10 mouse cellular contexts compared by ENCODE assay signal in genomic region chr6:136968877-136969276, GRCm38 (mm10). TPM values are rescaled to one million over a fixed set of nuclear protein-coding genes. Genes with fewer than 3 reads are reported as not detected.
DNase-seq lines count a peak whose midpoint lies in the region; ATAC-seq and TF ChIP-seq lines count a peak whose summit lies in the region.
"Not testable (repeated sequence)": the region's sequence is repeated elsewhere in the genome, so short reads cannot be mapped to it uniquely, and the experiment has no call there.
"Had no signal": no experiment of that assay in that cellular context is flagged by ENCODE, and none has a peak within 500 bp of the region (broad histone marks: within the 10 kb centered on the region; RNA-seq: fewer than 3 reads in every experiment).

No protein-coding gene starts in this region.

- not testable (repeated sequence) for H3K9ac ChIP-seq in embryonic facial prominence, embryonic 14.5 days (ENCODE audit: low read depth, low read length); heart, embryonic 15.5 days; liver, postnatal 0 days (replicated peaks); midbrain, embryonic 11.5 days (ENCODE audit: low read length)

- not testable (repeated sequence) for ATAC-seq in embryonic facial prominence, embryonic 14.5 days (ENCODE audit: low read depth); heart, embryonic 15.5 days (replicated peaks; ENCODE audit: insufficient number of reproducible peaks, insufficient read depth, low FRiP score, low read depth); midbrain, embryonic 11.5 days (ENCODE audit: low FRiP score)
- ATAC-seq in liver, postnatal 0 days, result peak; percentile 56

- not testable (repeated sequence) for H3K4me2 ChIP-seq in embryonic facial prominence, embryonic 14.5 days (ENCODE audit: low read depth, low read length); heart, embryonic 15.5 days; liver, postnatal 0 days (ENCODE audit: low read depth, low read length); midbrain, embryonic 11.5 days

- not testable (repeated sequence) for H3K9me3 ChIP-seq in embryonic facial prominence, embryonic 14.5 days (ENCODE audit: control insufficient read depth, low read length); heart, embryonic 15.5 days (replicated peaks); liver, postnatal 0 days (ENCODE audit: low read length); midbrain, embryonic 11.5 days (ENCODE audit: control insufficient read depth, low read length)

- not testable (repeated sequence) for H3K4me3 ChIP-seq in embryonic facial prominence, embryonic 14.5 days (ENCODE audit: low read depth, low read length); heart, embryonic 15.5 days; kidney, adult 2 months (ENCODE audit: insufficient read depth, low read depth, low read length); liver, postnatal 0 days (ENCODE audit: low read depth, low read length); midbrain, embryonic 11.5 days (ENCODE audit: low read depth, low read length)

- H3K4me1 ChIP-seq in embryonic facial prominence, embryonic 14.5 days (ENCODE audit: control insufficient read depth, insufficient read depth, low read length); heart, embryonic 15.5 days (replicated peaks); kidney, adult 2 months (ENCODE audit: control insufficient read depth, insufficient read depth, low read length); liver, postnatal 0 days (ENCODE audit: insufficient read depth); midbrain, embryonic 11.5 days (ENCODE audit: control insufficient read depth, insufficient read depth, low read length): not testable (repeated sequence)

- H3K36me3 ChIP-seq in embryonic facial prominence, embryonic 14.5 days (ENCODE audit: control insufficient read depth, insufficient read depth, low read length); heart, embryonic 15.5 days; kidney, adult 2 months (ENCODE audit: control insufficient read depth, insufficient read depth, low read length); liver, postnatal 0 days (replicated peaks; ENCODE audit: insufficient read depth, low read length); midbrain, embryonic 11.5 days (ENCODE audit: control insufficient read depth, insufficient read depth, low read length): not testable (repeated sequence)

- TF ChIP-seq CTCF in kidney, adult 2 months (conservative IDR thresholded peaks at IDR 0.05; ENCODE audit: insufficient read depth, insufficient read length, low read depth, low read length), result 0 out of 2 replicates have a peak, but pooled peaks have one; percentile 23
- TF ChIP-seq CTCF in liver, postnatal 0 days (IDR thresholded peaks at IDR 0.05; ENCODE audit: low read depth), result peak; percentile 71

- H3K27me3 ChIP-seq in embryonic facial prominence, embryonic 14.5 days (replicated peaks; ENCODE audit: control insufficient read depth, insufficient read depth, low read length); heart, embryonic 15.5 days; kidney, adult 2 months (replicated peaks; ENCODE audit: control insufficient read depth, insufficient read depth, low read length); liver, postnatal 0 days (ENCODE audit: insufficient read depth, low read length); midbrain, embryonic 11.5 days (ENCODE audit: control insufficient read depth, insufficient read depth, low read length): not testable (repeated sequence)

- DNase-seq in CD4-positive, CD25-positive, alpha-beta regulatory T cell, adult 2 months (ENCODE audit: low read depth, low spot score), result peak; percentile 73
- peak; percentile 52 for DNase-seq in ZHBTc4 (ENCODE audit: low read depth, low spot score)
- peak; percentile 62 for DNase-seq in embryonic facial prominence, embryonic 14.5 days (ENCODE audit: low spot score)
- DNase-seq in kidney, adult 2 months, result peak; percentile 47
- not testable (repeated sequence) for DNase-seq in liver, postnatal 0 days
- peak; percentile 81 for DNase-seq in midbrain, embryonic 11.5 days (ENCODE audit: low spot score, missing footprints)
- DNase-seq in telencephalon, adult 2 months (ENCODE audit: low read depth, low spot score), result peak; percentile 50

- not testable (repeated sequence) for TF ChIP-seq EP300 in liver, postnatal 0 days (IDR thresholded peaks at IDR 0.05; ENCODE audit: low read depth)

- TF ChIP-seq POLR2A in kidney, adult 2 months (IDR thresholded peaks at IDR 0.05; ENCODE audit: low read depth, low read length), result not testable (repeated sequence)

- H3K27ac ChIP-seq in embryonic facial prominence, embryonic 14.5 days (replicated peaks; ENCODE audit: low read depth, low read length); kidney, adult 2 months (ENCODE audit: insufficient read depth, low read depth, low read length); liver, postnatal 0 days (ENCODE audit: low read depth); midbrain, embryonic 11.5 days (ENCODE audit: low read depth, low read length): not testable (repeated sequence)
- 0 out of 2 replicates have a peak overlapping the region, but pooled peaks have one; percentile 49 for H3K27ac ChIP-seq in heart, embryonic 15.5 days

- WGBS in embryonic facial prominence, embryonic 14.5 days, result 28% methylated on average over 4 of the region's 4 CpGs
- 16% methylated on average over 4 of the region's 4 CpGs for WGBS in heart, embryonic 15.5 days
- 25% methylated on average over 4 of the region's 4 CpGs for WGBS in kidney, adult 2 months
- 28% methylated on average over 4 of the region's 4 CpGs for WGBS in liver, postnatal 0 days (ENCODE audit: insufficient replicate concordance)
- WGBS in midbrain, embryonic 11.5 days, result 59% methylated on average over 4 of the region's 4 CpGs

RNA-seq across cellular contexts. Expression of gene Arhgdib, which starts 27.2 kb away (rescaled TPM):
- 117 and 118 TPM in 2 replicates for polyA plus RNA-seq in embryonic facial prominence, embryonic 14.5 days (2014; fragmentation: Nextera tagmentation; extraction: Ambion mirVana)
- 75.6 and 126 TPM in 2 replicates for polyA plus RNA-seq in heart, embryonic 15.5 days (2015; fragmentation: Nextera tagmentation; extraction: Ambion mirVana)
- 49.0 and 77.4 TPM in 2 replicates for polyA plus RNA-seq in kidney, adult 2 months (2012; rRNA removed)
- polyA plus RNA-seq in liver, postnatal 0 days (2015; fragmentation: Nextera tagmentation; extraction: Ambion mirVana), result 190 and 192 TPM in 2 replicates
- polyA plus RNA-seq in midbrain, embryonic 11.5 days (2014; fragmentation: Nextera tagmentation; extraction: Ambion mirVana), result 26.3 and 26.4 TPM in 2 replicates

RNA-seq across cellular contexts. Expression of gene Pde6h, which starts 45.2 kb away (rescaled TPM):
- not detected in 2 replicates for polyA plus RNA-seq in embryonic facial prominence, embryonic 14.5 days (2014; fragmentation: Nextera tagmentation; extraction: Ambion mirVana)
- 0.18 and 0.26 TPM in 2 replicates for polyA plus RNA-seq in heart, embryonic 15.5 days (2015; fragmentation: Nextera tagmentation; extraction: Ambion mirVana)
- polyA plus RNA-seq in kidney, adult 2 months (2012; rRNA removed), result 0.58 and 0.64 TPM in 2 replicates
- 0.34 and 0.77 TPM in 2 replicates for polyA plus RNA-seq in liver, postnatal 0 days (2015; fragmentation: Nextera tagmentation; extraction: Ambion mirVana)
- polyA plus RNA-seq in midbrain, embryonic 11.5 days (2014; fragmentation: Nextera tagmentation; extraction: Ambion mirVana), result not detected in 2 replicates
- polyA plus RNA-seq: heart, embryonic 10.5 days had no signal

RNA-seq across cellular contexts. Expression of gene Erp27, which starts 46.9 kb away (rescaled TPM):
- 0.20 and 0.22 TPM in 2 replicates for polyA plus RNA-seq in embryonic facial prominence, embryonic 14.5 days (2014; fragmentation: Nextera tagmentation; extraction: Ambion mirVana)
- 0.27 and 0.87 TPM in 2 replicates for polyA plus RNA-seq in heart, embryonic 15.5 days (2015; fragmentation: Nextera tagmentation; extraction: Ambion mirVana)
- 0.15 TPM in 1 of 2 replicates, not detected in the other for polyA plus RNA-seq in kidney, adult 2 months (2012; rRNA removed)
- polyA plus RNA-seq in liver, postnatal 0 days (2015; fragmentation: Nextera tagmentation; extraction: Ambion mirVana), result 0.40 and 0.42 TPM in 2 replicates
- not detected in 2 replicates for polyA plus RNA-seq in midbrain, embryonic 11.5 days (2014; fragmentation: Nextera tagmentation; extraction: Ambion mirVana)
- polyA plus RNA-seq: hindbrain, embryonic 15.5 days had no signal
